Mouse (Mus musculus) small intestine, adult 2 months (tissue): ENCODE measurements around the gene Mrpl11.

Source experiments
- CTCF ChIP-seq: fragments of 200-500 bp; IDR thresholded peaks from 2 replicates; pipeline ENCODE4 v1.5.1; 2012; ENCODE audit warnings: low read depth, mild to moderate bottlenecking, control low read depth, inconsistent platforms, low read length, moderate library complexity, mixed read lengths; ENCODE audit not compliant: insufficient replicate concordance, insufficient read length; ENCODE audit errors: extremely low read depth
- POLR2A ChIP-seq: fragments of 200-500 bp; IDR thresholded peaks from 2 replicates; pipeline ENCODE4 v1.6.1; 2012; ENCODE audit warnings: low read depth, mild to moderate bottlenecking, control low read depth, inconsistent platforms, low read length, moderate library complexity

DNA sequence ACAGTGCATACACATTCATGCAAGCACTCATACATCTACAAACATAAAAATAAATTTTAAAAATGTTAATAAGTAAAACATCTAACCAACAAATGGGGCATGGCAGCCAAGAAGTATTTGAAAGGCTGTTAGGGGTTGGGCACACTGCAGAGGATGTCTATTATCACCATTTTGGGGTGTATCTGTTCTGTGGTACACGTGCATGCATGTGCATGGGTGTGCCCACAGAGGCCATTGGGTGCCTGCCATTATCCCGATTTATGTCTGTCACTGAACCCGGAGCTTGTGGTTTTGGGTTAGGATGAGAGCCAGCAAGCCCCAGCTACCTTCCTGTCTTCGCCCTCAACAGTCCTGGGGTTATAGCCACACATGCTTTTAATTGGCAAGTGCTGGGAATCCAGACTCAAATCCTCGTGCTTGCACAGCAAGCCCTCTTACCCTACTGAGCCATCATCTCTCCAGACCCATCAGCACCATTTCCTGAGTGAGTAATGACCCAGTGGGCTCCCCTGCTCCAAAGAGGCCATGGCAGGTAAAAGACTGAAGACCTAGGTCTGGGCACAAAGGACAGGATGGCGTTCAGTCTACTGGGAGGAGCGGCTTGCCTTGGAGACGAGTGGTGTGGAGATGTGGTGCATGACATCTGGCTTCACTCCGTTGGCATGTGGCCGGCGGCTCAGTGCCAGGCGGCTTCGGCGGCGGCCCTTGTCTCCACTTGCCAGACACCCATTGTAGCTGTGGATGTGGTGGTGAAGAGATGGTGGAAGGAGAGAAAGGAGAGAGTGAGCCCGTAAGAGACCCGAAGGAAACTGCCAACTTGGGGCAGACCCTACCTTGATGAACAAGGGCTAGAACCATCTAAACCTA, 24.3 kb upstream of the Mrpl11 start:
- TF ChIP-seq CTCF = no peak
- TF ChIP-seq POLR2A = no peak
